Mouse (Mus musculus) lung, adult 2 months (tissue): ENCODE data around the gene Emc1.

Experiments
- CTCF ChIP-seq: fragments of 200-500 bp; IDR thresholded peaks from 2 replicates; pipeline ENCODE4 v1.5.1; 2011; ENCODE audit warnings: mild to moderate bottlenecking, low read length, control low read depth; ENCODE audit not compliant: insufficient read depth
- POLR2A ChIP-seq: fragments of 200-500 bp; IDR thresholded peaks from 2 replicates; pipeline ENCODE4 v1.6.1; 2011; ENCODE audit warnings: low read depth, mild to moderate bottlenecking, control low read depth, low read length, borderline replicate concordance; ENCODE audit errors: extremely low read depth

- no peak for TF ChIP-seq POLR2A
- no peak for TF ChIP-seq CTCF
Observed at GRCm38 (mm10) chr4:139352832-139353231, 445 bp downstream of the Emc1 start.
